Mouse (Mus musculus) left cerebral cortex, postnatal 10 days (tissue): ENCODE results near the gene Nkx1-1. TPM values are rescaled to one million over a fixed set of nuclear protein-coding genes. Genes with fewer than 3 reads are reported as not detected.
A peak's percentile ranks its signal among the peaks of the same experiment; 100 is the strongest.

Experiments used
- DNase-seq, 2 experiments: peaks; one replicate each; pipeline ENCODE4 v3.0.0; 2021 to 2022; ENCODE audit warnings: low spot score in 2 of 2, mixed read lengths in 1 of 2; ENCODE audit errors: extremely low spot score in 1 of 2
- intact Hi-C: fragments of 180-260 bp; cut with DNase I; formaldehyde crosslinking; loops from one replicate; pipeline ENCODE4 v1.15.1; 2025
- total RNA-seq, 2 experiments: library from RNA; stranded (reverse); gene quantifications; 2 replicates each; pipeline ENCODE4 v1.2.3; 2021

Nkx1-1 gene
- total RNA-seq, 2 experiments from 2014 or later = not detected

- DNase-seq = peak in 1 of 2 experiments; percentile 20
- intact Hi-C loops = loop anchor here (10.0 kb wide), 1 partner anchor 1964 kb away; no protein-coding TSS in a partner anchor
Measured at GRCm38 (mm10) chr5:33430511-33431172, 3.1 kb downstream of the Nkx1-1 start.

GRCm38 (mm10) chr5:33430106-33430505 lies 3.7 kb downstream of the Nkx1-1 start:
- intact Hi-C loops = loop anchor here (10.0 kb wide), 1 partner anchor 1965 kb away; no protein-coding TSS in a partner anchor
- peak in 1 of 2 experiments; percentile 13 for DNase-seq

- DNase-seq = peak in 1 of 2 experiments; percentile 1
- intact Hi-C loops = no loop called here
Measured at GRCm38 (mm10) chr5:33427461-33427860, 6.3 kb downstream of the Nkx1-1 start.

GRCm38 (mm10) chr5:33420313-33420712 lies 13.5 kb downstream of the Nkx1-1 start:
- no peak for DNase-seq
- intact Hi-C loops = no loop called here

GRCm38 (mm10) chr5:33400819-33401218 lies 33.0 kb downstream of the Nkx1-1 start:
- intact Hi-C loops = no loop called here
- DNase-seq = peak in 1 of 2 experiments; percentile 16

GRCm38 (mm10) chr5:33396828-33397227 lies 36.9 kb downstream of the Nkx1-1 start:
- DNase-seq = peak in 1 of 2 experiments; percentile 43
- intact Hi-C loops = no loop called here

GRCm38 (mm10) chr5:33395693-33396092 lies 38.1 kb downstream of the Nkx1-1 start:
- intact Hi-C loops = loop anchor here (2.0 kb wide), 1 partner anchor 47 kb away; no protein-coding TSS in a partner anchor
- no peak for DNase-seq

GRCm38 (mm10) chr5:33393803-33394202 lies 40.0 kb downstream of the Nkx1-1 start:
- peak; percentile 73 to 77 for DNase-seq
- intact Hi-C loops = loop anchor here (2.0 to 5.0 kb wide), 3 partner anchors 49 to 195 kb away; no protein-coding TSS in a partner anchor

- intact Hi-C loops = no loop called here
- DNase-seq = no peak
Measured at GRCm38 (mm10) chr5:33387550-33387949, 46.2 kb downstream of the Nkx1-1 start.

Other genes with a start within 250 kb of the Nkx1-1 start
- under 1 TPM; 0.43 to 0.71 TPM for gene Spon2, start 215.5 kb downstream of the Nkx1-1 start, total RNA-seq
- gene Ctbp1, start 159.0 kb downstream of the Nkx1-1 start, total RNA-seq = 100 to 1,000 TPM; 275 to 299 TPM
- 10 to 100 TPM; 81.9 to 90.3 TPM for gene Maea, start 98.5 kb downstream of the Nkx1-1 start, total RNA-seq
- gene Uvssa, start 55.4 kb downstream of the Nkx1-1 start, total RNA-seq = 10 to 100 TPM in 1 of 2 experiments, 1 to 10 TPM in 1; 8.7 to 10.2 TPM
- gene Fam53a, start 195.7 kb upstream of the Nkx1-1 start, total RNA-seq = 10 to 100 TPM; 17.3 to 19.6 TPM
- under 1 TPM; 0.51 to 0.59 TPM for gene Gm9903, start 195.9 kb upstream of the Nkx1-1 start, total RNA-seq
- 10 to 100 TPM; 26.5 to 28.9 TPM for gene Slbp, start 218.6 kb upstream of the Nkx1-1 start, total RNA-seq
- gene Tacc3, start 224.2 kb upstream of the Nkx1-1 start, total RNA-seq = 10 to 100 TPM in 1 of 2 experiments, 1 to 10 TPM in 1; 9.9 to 15.0 TPM
- 10 to 100 TPM; 22.2 to 23.9 TPM for gene Tmem129, start 224.4 kb upstream of the Nkx1-1 start, total RNA-seq